Mouse (Mus musculus): ENCODE results near the gene Plcb2.

DNA sequence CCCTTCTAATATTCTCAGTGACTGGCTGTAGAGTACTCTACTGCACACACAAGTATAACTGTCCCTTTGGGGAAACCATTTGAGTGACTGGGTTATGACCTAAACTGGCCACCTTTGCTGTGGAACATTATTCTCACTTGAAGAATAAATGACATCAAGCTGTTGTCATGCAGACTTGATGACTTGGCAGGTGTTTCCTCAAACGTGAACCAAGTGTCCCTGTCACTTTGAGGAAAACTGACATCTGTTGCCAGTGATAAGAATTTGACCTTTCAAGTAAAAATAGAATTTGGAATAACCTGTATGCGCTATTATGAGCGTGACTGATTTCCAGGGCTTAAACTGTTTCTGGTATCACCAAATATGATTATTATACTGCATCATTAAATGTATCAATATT lies 12.1 kb upstream of the Plcb2 start:
- TF ChIP-seq EP300 (optimal IDR thresholded peaks at IDR 0.05) = no peak
- TF ChIP-seq CTCF (IDR thresholded peaks at IDR 0.05; ENCODE audit: low read depth) = no peak

Data from stomach, postnatal 0 days (tissue).